Mouse (Mus musculus) thymus, adult 2 months (tissue): ENCODE results near the gene Tspan2. TPM values are rescaled to one million over a fixed set of nuclear protein-coding genes. Genes with fewer than 3 reads are reported as not detected.

Experiments
- DNase-seq: peaks from one replicate; pipeline ENCODE4 v3.0.0; 2021
- H3K27ac ChIP-seq: fragments of 200-500 bp; 2 replicates; pipeline ENCODE4 v1.5.1; 2012; ENCODE audit warnings: low read length, control low read depth; ENCODE audit not compliant: control insufficient read depth, insufficient read depth
- H3K27me3 ChIP-seq: fragments of 200-500 bp; 2 replicates; pipeline ENCODE4 v1.6.1; 2012; ENCODE audit warnings: mild to moderate bottlenecking, low read length, moderate library complexity, mixed read lengths; ENCODE audit not compliant: control insufficient read depth, insufficient read depth
- H3K36me3 ChIP-seq: fragments of 200-500 bp; 2 replicates; pipeline ENCODE4 v1.6.1; 2012; ENCODE audit warnings: mild to moderate bottlenecking, low read length, moderate library complexity; ENCODE audit not compliant: control insufficient read depth, insufficient read depth
- H3K4me1 ChIP-seq: fragments of 200-500 bp; replicated peaks from 2 replicates; pipeline ENCODE4 v1.6.1; 2012; ENCODE audit warnings: low read length; ENCODE audit not compliant: control insufficient read depth, insufficient read depth
- H3K4me3 ChIP-seq: fragments of 200-500 bp; 2 replicates; pipeline ENCODE4 v1.5.1; 2012; ENCODE audit warnings: mild to moderate bottlenecking, low read length, control low read depth, moderate library complexity; ENCODE audit not compliant: control insufficient read depth, insufficient read depth
- CTCF ChIP-seq: fragments of 200-500 bp; IDR thresholded peaks from 2 replicates; pipeline ENCODE4 v1.5.1; 2012; ENCODE audit warnings: mild to moderate bottlenecking, control low read depth, low read length, moderate library complexity, borderline replicate concordance; ENCODE audit not compliant: control insufficient read depth, poor library complexity, insufficient read depth; ENCODE audit errors: extremely low read depth
- POLR2A ChIP-seq: fragments of 200-500 bp; IDR thresholded peaks from 2 replicates; pipeline ENCODE4 v1.6.1; 2012; ENCODE audit warnings: mild to moderate bottlenecking, low read length, control low read depth, moderate library complexity; ENCODE audit not compliant: control insufficient read depth, poor library complexity, insufficient read depth; ENCODE audit errors: extremely low read depth
- WGBS: fragments of 180-500 bp; shearing (Covaris S2); methylation state at CpG from one replicate; pipeline ENCODE4 v1.1.7; 2018; 5-methylcytosine and 5-hydroxymethylcytosine counted together
- polyA plus RNA-seq: library from polyadenylated mRNA; depleted of rRNA; stranded (reverse); fragments of >200 nt; gene quantifications from 2 replicates; pipeline ENCODE4 v1.2.3, GENCODE M21; 2012; rRNA removed

Gene Tspan2
- 6.1 and 7.5 TPM in 2 replicates for polyA plus RNA-seq

GRCm38 (mm10) chr3:102734313-102735030 lies at the start of gene Tspan2:
Gene Tspan2 (plus strand): TSS chr3:102734529.
- H3K27me3 ChIP-seq = no peaks in the 10 kb centered on the region
- 6% methylated on average over 54 of the region's 54 CpGs for WGBS
- H3K4me1 ChIP-seq = peaks cover 50% of the 10 kb centered on the region
- no peaks in the 10 kb centered on the region for H3K36me3 ChIP-seq
- no peak within 1 kb of the TSS for H3K27ac ChIP-seq
- no peak for TF ChIP-seq CTCF
- no peak for TF ChIP-seq POLR2A
- DNase-seq = peak; percentile 76
- peak within 1 kb of the TSS; percentile 73 for H3K4me3 ChIP-seq

DNA sequence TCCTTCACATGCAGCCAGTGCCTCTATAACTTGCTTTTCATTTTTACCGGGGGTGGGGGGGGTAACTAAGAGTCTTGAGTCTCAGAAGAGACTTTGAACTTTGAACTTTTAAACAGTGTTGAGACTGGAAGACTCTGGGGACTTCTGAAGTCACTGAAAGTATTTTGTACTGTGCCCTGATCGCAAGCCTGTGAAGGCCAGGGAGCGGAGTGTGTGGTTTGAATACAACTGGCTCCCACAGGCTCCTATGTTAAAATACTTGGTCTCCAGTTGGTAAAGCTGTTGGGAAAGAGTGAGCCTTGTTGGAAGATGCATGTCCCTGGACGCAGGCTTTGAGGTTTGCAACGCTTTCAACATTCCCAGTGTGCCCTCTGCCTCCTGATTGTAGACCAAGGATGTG lies 47.5 kb upstream of the Tspan2 start:
- no peaks in the 10 kb centered on the region for H3K36me3 ChIP-seq
- no peak for DNase-seq
- TF ChIP-seq CTCF (no peak), POLR2A (no peak)
- 93% methylated on average over 5 of the region's 5 CpGs for WGBS
- H3K27ac ChIP-seq = no peak overlapping the region
- H3K4me1 ChIP-seq = no peaks in the 10 kb centered on the region
- no peaks in the 10 kb centered on the region for H3K27me3 ChIP-seq
- no peak overlapping the region for H3K4me3 ChIP-seq

- H3K27ac ChIP-seq = no peak overlapping the region
- no peaks in the 10 kb centered on the region for H3K36me3 ChIP-seq
- no peak for DNase-seq
- TF ChIP-seq POLR2A (no peak), CTCF (no peak)
- H3K27me3 ChIP-seq = no peaks in the 10 kb centered on the region
- WGBS = 71% methylated on average over 8 of the region's 8 CpGs
- H3K4me3 ChIP-seq = no peak overlapping the region
- no peaks in the 10 kb centered on the region for H3K4me1 ChIP-seq
Measured at GRCm38 (mm10) chr3:102687852-102688251, 46.5 kb upstream of the Tspan2 start.

DNA sequence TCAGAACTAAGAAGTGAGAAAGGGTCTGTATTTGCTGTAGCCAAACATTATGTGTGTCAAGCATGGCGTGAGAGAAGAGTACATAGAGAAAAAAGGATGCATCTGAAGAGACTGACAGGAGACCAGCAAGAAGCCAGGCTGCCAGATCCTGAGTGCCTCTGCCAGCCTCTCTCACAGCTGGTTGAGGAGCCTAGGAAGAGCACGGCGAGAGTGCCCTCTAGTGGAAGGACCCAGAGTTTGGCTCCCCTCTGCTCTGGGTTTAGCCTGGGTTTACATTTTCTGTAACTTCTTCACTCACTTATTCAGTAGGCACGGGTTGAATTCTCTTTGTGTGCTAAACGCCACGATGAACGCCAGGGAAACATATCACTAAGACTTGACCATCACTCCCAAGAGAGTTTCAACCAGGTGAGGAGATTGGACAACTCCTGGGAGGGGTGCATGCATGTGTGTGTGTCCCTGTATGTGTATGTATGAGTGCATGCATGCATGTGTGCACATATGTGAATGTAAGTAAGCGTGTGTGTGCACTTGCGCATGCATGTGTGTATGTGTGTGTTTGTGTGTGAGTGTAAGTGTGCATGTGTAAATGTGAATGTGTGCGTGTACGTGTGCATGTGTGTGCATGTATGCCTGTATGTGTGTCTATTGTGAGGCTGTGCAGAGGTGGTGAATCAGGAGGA lies 42.4 kb upstream of the Tspan2 start:
- peak; percentile 36 for DNase-seq
- Histone ChIP-seq H3K27me3 (no peaks in the 10 kb centered on the region), H3K27ac (no peak overlapping the region), H3K4me3 (no peak overlapping the region), H3K36me3 (no peaks in the 10 kb centered on the region), H3K4me1 (no peaks in the 10 kb centered on the region)
- 43% methylated on average over 11 of the region's 11 CpGs for WGBS
- no peak for TF ChIP-seq POLR2A
- peak; percentile 72; the same call in 1 of the 2 replicates for TF ChIP-seq CTCF

DNA sequence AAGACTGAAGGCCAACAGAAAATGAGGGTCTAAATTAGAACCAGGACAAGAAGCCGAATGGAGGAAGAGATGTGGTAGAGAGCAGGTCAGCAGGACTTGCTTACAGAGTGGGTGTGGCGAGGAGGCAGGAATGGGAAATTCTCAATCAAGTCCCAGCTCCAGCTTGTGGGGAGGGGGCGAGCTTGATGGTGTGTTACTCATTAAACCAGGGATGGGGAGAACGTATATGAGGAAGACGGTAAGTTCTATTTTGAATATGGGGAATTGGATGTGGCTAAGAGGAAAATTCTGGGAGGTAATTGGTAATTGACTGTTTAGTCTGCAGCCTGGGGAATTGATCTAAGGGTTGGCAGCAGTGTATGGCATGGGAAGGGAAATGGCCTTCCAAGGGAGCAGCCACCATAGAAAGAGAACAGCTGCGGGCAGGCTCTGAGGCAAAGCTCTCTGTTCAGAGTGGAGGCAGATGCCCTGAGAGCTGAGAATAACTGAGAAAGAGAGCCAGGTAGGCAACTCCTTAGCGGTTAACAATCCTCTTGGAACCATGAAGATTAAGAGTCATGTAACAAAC lies 41.5 kb upstream of the Tspan2 start:
- no peaks in the 10 kb centered on the region for H3K36me3 ChIP-seq
- H3K4me3 ChIP-seq = no peak overlapping the region
- no peak overlapping the region for H3K27ac ChIP-seq
- WGBS = 91% methylated on average over 7 of the region's 7 CpGs
- H3K27me3 ChIP-seq = no peaks in the 10 kb centered on the region
- TF ChIP-seq POLR2A (no peak), CTCF (no peak)
- DNase-seq = no peak
- H3K4me1 ChIP-seq = no peaks in the 10 kb centered on the region

DNA sequence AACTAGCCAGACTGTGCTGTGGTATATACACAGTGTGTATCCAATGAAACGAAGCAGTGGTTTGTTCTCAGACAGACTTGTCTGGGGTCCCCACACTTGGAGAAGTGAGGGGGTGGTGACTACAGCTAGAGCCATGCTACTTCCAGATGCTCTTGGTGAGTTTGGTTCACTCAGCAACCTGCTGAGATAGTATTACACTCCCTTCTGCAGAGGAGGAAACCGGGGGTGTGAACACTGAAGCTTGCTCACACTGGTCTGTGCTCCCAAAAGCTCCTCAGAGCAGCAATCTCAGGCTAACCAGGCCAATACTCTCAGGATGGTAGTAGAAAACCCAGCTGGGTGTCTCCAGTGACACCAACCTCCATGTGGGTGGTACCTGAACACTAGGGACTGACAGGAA lies 36.2 kb upstream of the Tspan2 start:
- DNase-seq = no peak
- Histone ChIP-seq H3K36me3 (no peaks in the 10 kb centered on the region), H3K27me3 (no peaks in the 10 kb centered on the region), H3K4me1 (no peaks in the 10 kb centered on the region), H3K4me3 (no peak overlapping the region), H3K27ac (no peak overlapping the region)
- no peak for TF ChIP-seq CTCF
- no peak for TF ChIP-seq POLR2A
- 80% methylated on average over 2 of the region's 2 CpGs for WGBS

- no peaks in the 10 kb centered on the region for H3K27me3 ChIP-seq
- no peak overlapping the region for H3K4me3 ChIP-seq
- H3K36me3 ChIP-seq = no peaks in the 10 kb centered on the region
- 87% methylated on average over 4 of the region's 4 CpGs for WGBS
- no peaks in the 10 kb centered on the region for H3K4me1 ChIP-seq
- no peak for TF ChIP-seq CTCF
- TF ChIP-seq POLR2A = no peak
- H3K27ac ChIP-seq = no peak overlapping the region
- DNase-seq = no peak
Measured at GRCm38 (mm10) chr3:102701303-102701702, 33.0 kb upstream of the Tspan2 start.
